Mouse (Mus musculus): ENCODE data around the gene Kcnk6. TPM values are rescaled to one million over a fixed set of nuclear protein-coding genes. Genes with fewer than 3 reads are reported as not detected.

Gene Kcnk6
- polyA plus RNA-seq (2015; fragmentation: Nextera tagmentation; extraction: Ambion mirVana): 2.5 TPM in 2 replicates

GRCm38 (mm10) chr7:29232247-29233013, at the start of gene Kcnk6:
Kcnk6 (minus strand) TSS chr7:29232515.
- Histone ChIP-seq H3K9ac (ENCODE audit: low read depth, low read length) (peak within 1 kb of the TSS; percentile 86), H3K4me2 (ENCODE audit: low read depth, low read length) (peak within 1 kb of the TSS; percentile 97), H3K36me3 (ENCODE audit: control insufficient read depth, insufficient read depth, low read length) (no peaks in the 10 kb centered on the region), H3K27ac (ENCODE audit: low read length) (peak within 1 kb of the TSS; percentile 33; the same call in 1 of the 2 replicates), H3K4me1 (ENCODE audit: control insufficient read depth, insufficient read depth, low read length) (peaks cover 3% of the 10 kb centered on the region; the same call in 1 of the 2 replicates), H3K4me3 (ENCODE audit: low read length) (peak within 1 kb of the TSS; percentile 71), H3K27me3 (replicated peaks; ENCODE audit: control insufficient read depth, insufficient read depth, low read length) (peaks cover 5% of the 10 kb centered on the region; the same call in 1 of the 2 replicates), H3K9me3 (ENCODE audit: control insufficient read depth, low read length) (no peaks in the 10 kb centered on the region)
- WGBS: 2% methylated on average over 56 of the region's 62 CpGs
- ATAC-seq: peak; percentile 47; the same call in 1 of the 2 replicates

- peak; percentile 91 for ATAC-seq
- WGBS: under 1% methylated on average over 79 of the region's 80 CpGs
- Histone ChIP-seq H3K4me1 (ENCODE audit: control insufficient read depth, insufficient read depth, low read length) (peaks cover 28% of the 10 kb centered on the region), H3K27ac (ENCODE audit: low read length) (peak within 1 kb of the TSS; percentile 92), H3K4me2 (ENCODE audit: low read depth, low read length) (peak within 1 kb of the TSS; percentile 90), H3K27me3 (replicated peaks; ENCODE audit: control insufficient read depth, insufficient read depth, low read length) (no peaks in the 10 kb centered on the region), H3K9ac (ENCODE audit: low read depth, low read length) (peak within 1 kb of the TSS; percentile 91), H3K36me3 (ENCODE audit: control insufficient read depth, insufficient read depth, low read length) (no peaks in the 10 kb centered on the region), H3K9me3 (ENCODE audit: control insufficient read depth, low read length) (no peaks in the 10 kb centered on the region), H3K4me3 (ENCODE audit: low read length) (peak within 1 kb of the TSS; percentile 75)
Observed at GRCm38 (mm10) chr7:29281201-29282073, 49.1 kb upstream of the Kcnk6 start, which contains the start of gene Spint2. Spint2 (minus strand) TSS chr7:29281912.

- no peaks in the 10 kb centered on the region for H3K9me3 ChIP-seq (ENCODE audit: control insufficient read depth, low read length)
- no peaks in the 10 kb centered on the region for H3K27me3 ChIP-seq (replicated peaks; ENCODE audit: control insufficient read depth, insufficient read depth, low read length)
- H3K27ac ChIP-seq (ENCODE audit: low read length): peak overlapping the region; percentile 92
- peak overlapping the region; percentile 75 for H3K4me3 ChIP-seq (ENCODE audit: low read length)
- H3K4me2 ChIP-seq (ENCODE audit: low read depth, low read length): peak overlapping the region; percentile 90
- peaks cover 33% of the 10 kb centered on the region for H3K4me1 ChIP-seq (ENCODE audit: control insufficient read depth, insufficient read depth, low read length)
- peak; percentile 9; the same call in 1 of the 2 replicates for ATAC-seq
- no peaks in the 10 kb centered on the region for H3K36me3 ChIP-seq (ENCODE audit: control insufficient read depth, insufficient read depth, low read length)
- peak overlapping the region; percentile 91 for H3K9ac ChIP-seq (ENCODE audit: low read depth, low read length)
- WGBS: 11% methylated on average over 13 of the region's 13 CpGs
Observed at GRCm38 (mm10) chr7:29280801-29281200, 48.5 kb upstream of the Kcnk6 start.

GRCm38 (mm10) chr7:29279924-29280323, 47.6 kb upstream of the Kcnk6 start:
- 26% methylated on average over 8 of the region's 8 CpGs for WGBS

GRCm38 (mm10) chr7:29279261-29279660, 46.9 kb upstream of the Kcnk6 start:
- Histone ChIP-seq H3K4me1 (ENCODE audit: control insufficient read depth, insufficient read depth, low read length) (peaks cover 33% of the 10 kb centered on the region), H3K27ac (ENCODE audit: low read length) (peak overlapping the region; percentile 92; the same call in 1 of the 2 replicates), H3K4me3 (ENCODE audit: low read length) (peak overlapping the region; percentile 75), H3K36me3 (ENCODE audit: control insufficient read depth, insufficient read depth, low read length) (no peaks in the 10 kb centered on the region), H3K27me3 (replicated peaks; ENCODE audit: control insufficient read depth, insufficient read depth, low read length) (no peaks in the 10 kb centered on the region), H3K9me3 (ENCODE audit: control insufficient read depth, low read length) (no peaks in the 10 kb centered on the region), H3K4me2 (ENCODE audit: low read depth, low read length) (peak overlapping the region; percentile 90), H3K9ac (ENCODE audit: low read depth, low read length) (no peak overlapping the region)
- ATAC-seq: no peak

More at GRCm38 (mm10) chr7:29279924-29280323, 47.6 kb upstream of the Kcnk6 start:
- Histone ChIP-seq H3K27me3 (replicated peaks; ENCODE audit: control insufficient read depth, insufficient read depth, low read length) (no peaks in the 10 kb centered on the region), H3K9me3 (ENCODE audit: control insufficient read depth, low read length) (no peaks in the 10 kb centered on the region), H3K36me3 (ENCODE audit: control insufficient read depth, insufficient read depth, low read length) (no peaks in the 10 kb centered on the region), H3K27ac (ENCODE audit: low read length) (peak overlapping the region; percentile 92), H3K4me1 (ENCODE audit: control insufficient read depth, insufficient read depth, low read length) (peaks cover 33% of the 10 kb centered on the region), H3K4me2 (ENCODE audit: low read depth, low read length) (peak overlapping the region; percentile 90), H3K4me3 (ENCODE audit: low read length) (peak overlapping the region; percentile 75), H3K9ac (ENCODE audit: low read depth, low read length) (peak overlapping the region; percentile 91)
- no peak; the same call in 1 of the 2 replicates for ATAC-seq

GRCm38 (mm10) chr7:29277510-29277909, 45.2 kb upstream of the Kcnk6 start:
- H3K4me2 ChIP-seq (ENCODE audit: low read depth, low read length): no peak overlapping the region
- no peak overlapping the region for H3K9ac ChIP-seq (ENCODE audit: low read depth, low read length)
- H3K9me3 ChIP-seq (ENCODE audit: control insufficient read depth, low read length): no peaks in the 10 kb centered on the region
- no peak overlapping the region for H3K27ac ChIP-seq (ENCODE audit: low read length)
- 69% methylated on average over 4 of the region's 4 CpGs for WGBS
- H3K4me3 ChIP-seq (ENCODE audit: low read length): no peak overlapping the region
- peaks cover 42% of the 10 kb centered on the region for H3K4me1 ChIP-seq (ENCODE audit: control insufficient read depth, insufficient read depth, low read length)
- H3K36me3 ChIP-seq (ENCODE audit: control insufficient read depth, insufficient read depth, low read length): no peaks in the 10 kb centered on the region
- ATAC-seq: no peak
- H3K27me3 ChIP-seq (replicated peaks; ENCODE audit: control insufficient read depth, insufficient read depth, low read length): no peaks in the 10 kb centered on the region

DNA sequence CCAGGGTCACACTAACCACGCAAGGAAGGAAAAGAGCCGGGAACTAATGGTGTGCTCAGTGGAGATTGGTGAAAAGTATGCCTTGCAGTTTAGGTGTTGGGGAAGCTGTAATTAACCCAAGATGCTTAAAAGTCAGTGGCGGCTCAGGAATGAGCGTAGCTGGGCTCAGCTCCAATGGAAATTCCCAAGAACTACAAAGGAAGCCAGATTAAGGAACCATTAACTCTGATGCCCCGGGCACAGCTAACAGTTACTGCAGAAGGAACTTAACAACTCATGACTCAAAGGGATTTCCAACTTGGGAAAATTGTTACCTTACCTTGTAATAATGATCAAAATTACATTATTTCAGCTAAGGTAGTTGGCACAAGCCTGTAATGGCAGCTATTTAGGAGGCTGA, 44.4 kb upstream of the Kcnk6 start:
- ATAC-seq: no peak
- Histone ChIP-seq H3K27me3 (replicated peaks; ENCODE audit: control insufficient read depth, insufficient read depth, low read length) (no peaks in the 10 kb centered on the region), H3K4me1 (ENCODE audit: control insufficient read depth, insufficient read depth, low read length) (peaks cover 39% of the 10 kb centered on the region), H3K27ac (ENCODE audit: low read length) (peak overlapping the region; percentile 7; the same call in 1 of the 2 replicates), H3K36me3 (ENCODE audit: control insufficient read depth, insufficient read depth, low read length) (no peaks in the 10 kb centered on the region), H3K4me3 (ENCODE audit: low read length) (no peak overlapping the region), H3K9ac (ENCODE audit: low read depth, low read length) (no peak overlapping the region), H3K9me3 (ENCODE audit: control insufficient read depth, low read length) (no peaks in the 10 kb centered on the region), H3K4me2 (ENCODE audit: low read depth, low read length) (no peak overlapping the region)
- 73% methylated on average over 5 of the region's 5 CpGs for WGBS

- H3K4me1 ChIP-seq (ENCODE audit: control insufficient read depth, insufficient read depth, low read length): peaks cover 41% of the 10 kb centered on the region
- H3K4me2 ChIP-seq (ENCODE audit: low read depth, low read length): no peak overlapping the region
- peak overlapping the region; percentile 73 for H3K27ac ChIP-seq (ENCODE audit: low read length)
- H3K36me3 ChIP-seq (ENCODE audit: control insufficient read depth, insufficient read depth, low read length): no peaks in the 10 kb centered on the region
- H3K9me3 ChIP-seq (ENCODE audit: control insufficient read depth, low read length): no peaks in the 10 kb centered on the region
- H3K4me3 ChIP-seq (ENCODE audit: low read length): no peak overlapping the region
- no peak overlapping the region for H3K9ac ChIP-seq (ENCODE audit: low read depth, low read length)
- peak; percentile 6; the same call in 1 of the 2 replicates for ATAC-seq
- 52% methylated on average over 8 of the region's 8 CpGs for WGBS
- no peaks in the 10 kb centered on the region for H3K27me3 ChIP-seq (replicated peaks; ENCODE audit: control insufficient read depth, insufficient read depth, low read length)
Observed at GRCm38 (mm10) chr7:29271687-29272465, 39.6 kb upstream of the Kcnk6 start.

All from intestine, embryonic 16.5 days (tissue).